Mouse (Mus musculus) CH12.LX (cell line): ENCODE measurements around the gene Htatsf1.

ENCODE experiments used
- CHD2 ChIP-seq: IDR thresholded peaks from 2 replicates; pipeline ENCODE4 v1.6.1; 2011; ENCODE audit warnings: low read length, improper control_type of control experiment
- CTCF ChIP-seq, 2 experiments: IDR thresholded peaks in 1 of 2; conservative IDR thresholded peaks in 1 of 2; 2 replicates each; pipeline ENCODE4 v1.5.1; 2011 to 2012; ENCODE audit warnings: low read depth in 2 of 2, low read length in 2 of 2, improper control_type of control experiment in 1 of 2, inconsistent platforms in 1 of 2, mild to moderate bottlenecking in 1 of 2, moderate library complexity in 1 of 2
- EP300 ChIP-seq: IDR thresholded peaks from 2 replicates; pipeline ENCODE4 v1.6.1; 2011; ENCODE audit warnings: low read length, improper control_type of control experiment
- KAT2A ChIP-seq: IDR thresholded peaks from 2 replicates; pipeline ENCODE4 v1.6.1; 2012; ENCODE audit warnings: low read length, improper control_type of control experiment, inconsistent platforms; ENCODE audit not compliant: insufficient replicate concordance
- MXI1 ChIP-seq: IDR thresholded peaks from 2 replicates; pipeline ENCODE4 v1.6.1; 2011; ENCODE audit warnings: mild to moderate bottlenecking, low read depth, low read length, improper control_type of control experiment
- NELFE ChIP-seq: IDR thresholded peaks from 2 replicates; pipeline ENCODE4 v1.6.1; 2011; ENCODE audit warnings: low read depth, low read length, improper control_type of control experiment
- PAX5 ChIP-seq: IDR thresholded peaks from 2 replicates; pipeline ENCODE4 v1.6.1; 2012; ENCODE audit warnings: low read length, inconsistent platforms, mixed read lengths
- POLR2A ChIP-seq: IDR thresholded peaks from 2 replicates; pipeline ENCODE4 v1.6.1; 2011; ENCODE audit warnings: low read depth, mild to moderate bottlenecking, improper control_type of control experiment, low read length
- POLR2AphosphoS2 ChIP-seq: IDR thresholded peaks from 2 replicates; pipeline ENCODE4 v1.6.1; 2011; ENCODE audit warnings: low read depth, low read length, improper control_type of control experiment
- ZKSCAN1 ChIP-seq: IDR thresholded peaks from 2 replicates; pipeline ENCODE4 v1.6.1; 2012; ENCODE audit warnings: low read depth, inconsistent platforms, low read length, improper control_type of control experiment, borderline replicate concordance

DNA sequence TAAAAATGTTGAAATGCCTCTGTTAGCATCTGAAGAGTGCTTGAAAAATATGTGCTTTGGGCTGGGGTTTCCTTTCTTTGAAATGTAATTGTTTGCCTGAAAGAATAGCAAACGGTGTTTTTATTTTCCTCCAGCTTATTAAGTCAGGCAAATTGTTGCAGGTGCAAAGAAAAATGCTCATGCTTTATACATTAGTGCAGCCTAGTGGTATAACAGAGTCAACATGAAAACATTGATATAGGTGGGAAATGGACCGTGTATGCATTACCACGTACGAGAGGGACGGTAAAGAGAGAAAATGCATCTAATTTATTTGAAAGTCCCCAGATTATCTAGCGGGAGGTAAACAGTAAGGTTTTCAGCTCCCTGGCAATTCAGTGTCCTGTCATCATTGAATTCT, 9.5 kb upstream of the Htatsf1 start:
- TF ChIP-seq CTCF (conservative IDR thresholded peaks at IDR 0.05 in 1 of 2, IDR thresholded peaks at IDR 0.05 in 1 of 2; ENCODE audit: low read depth in 2 of 2, low read length in 2 of 2) = no peak
- TF ChIP-seq NELFE = no peak
- TF ChIP-seq MXI1 = no peak
- no peak for TF ChIP-seq POLR2A
- no peak for TF ChIP-seq PAX5
- no peak for TF ChIP-seq KAT2A
- TF ChIP-seq CHD2 = no peak
- TF ChIP-seq ZKSCAN1 = no peak
- TF ChIP-seq EP300 = no peak
- no peak for TF ChIP-seq POLR2AphosphoS2
